Mouse (Mus musculus): Measurements from ENCODE around the gene Pdlim4.

GRCm38 (mm10) chr11:54067996-54068519 lies 756 bp downstream of the Pdlim4 start:
- TF ChIP-seq EP300 (optimal IDR thresholded peaks at IDR 0.05) (no peak), CTCF (IDR thresholded peaks at IDR 0.05; ENCODE audit: low read depth) (no peak)

All from stomach, postnatal 0 days (tissue).